Mouse (Mus musculus): ENCODE measurements at regions not wholly inside any gene's neighbourhood (a gene's known extent, or its start where the extent isn't known, plus 50 kb on each side); places are given as distances from the start of the nearest gene placed in this dataset.
A peak's percentile ranks its signal among the peaks of the same experiment; 100 is the strongest.

- no peak for DNase-seq (ENCODE audit: low spot score)
These were observed 547.9 kb upstream of the Lrrc6 start for GRCm38 (mm10) chr15:67048621-67049020.

DNA sequence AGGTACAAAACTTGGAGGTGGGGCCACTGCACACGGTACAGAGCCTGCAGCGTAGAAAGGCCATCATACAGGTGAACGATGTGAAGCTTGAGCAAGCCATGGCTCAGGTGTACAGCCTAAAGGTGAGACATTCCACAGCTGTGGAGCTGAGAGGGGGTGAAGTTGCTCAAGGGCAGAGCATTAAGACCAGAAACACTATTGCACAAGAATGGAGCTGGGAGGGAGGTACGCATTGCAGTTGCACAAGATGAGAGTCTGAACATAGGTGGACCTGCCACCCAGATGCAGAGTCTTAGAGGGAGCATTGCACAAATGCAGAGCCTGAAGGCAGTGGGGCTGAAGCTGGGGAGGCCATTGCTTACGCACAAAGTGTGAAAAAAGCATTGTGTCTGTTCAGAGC, 547.4 kb upstream of the Lrrc6 start:
- no peak for DNase-seq (ENCODE audit: low spot score)

DNA sequence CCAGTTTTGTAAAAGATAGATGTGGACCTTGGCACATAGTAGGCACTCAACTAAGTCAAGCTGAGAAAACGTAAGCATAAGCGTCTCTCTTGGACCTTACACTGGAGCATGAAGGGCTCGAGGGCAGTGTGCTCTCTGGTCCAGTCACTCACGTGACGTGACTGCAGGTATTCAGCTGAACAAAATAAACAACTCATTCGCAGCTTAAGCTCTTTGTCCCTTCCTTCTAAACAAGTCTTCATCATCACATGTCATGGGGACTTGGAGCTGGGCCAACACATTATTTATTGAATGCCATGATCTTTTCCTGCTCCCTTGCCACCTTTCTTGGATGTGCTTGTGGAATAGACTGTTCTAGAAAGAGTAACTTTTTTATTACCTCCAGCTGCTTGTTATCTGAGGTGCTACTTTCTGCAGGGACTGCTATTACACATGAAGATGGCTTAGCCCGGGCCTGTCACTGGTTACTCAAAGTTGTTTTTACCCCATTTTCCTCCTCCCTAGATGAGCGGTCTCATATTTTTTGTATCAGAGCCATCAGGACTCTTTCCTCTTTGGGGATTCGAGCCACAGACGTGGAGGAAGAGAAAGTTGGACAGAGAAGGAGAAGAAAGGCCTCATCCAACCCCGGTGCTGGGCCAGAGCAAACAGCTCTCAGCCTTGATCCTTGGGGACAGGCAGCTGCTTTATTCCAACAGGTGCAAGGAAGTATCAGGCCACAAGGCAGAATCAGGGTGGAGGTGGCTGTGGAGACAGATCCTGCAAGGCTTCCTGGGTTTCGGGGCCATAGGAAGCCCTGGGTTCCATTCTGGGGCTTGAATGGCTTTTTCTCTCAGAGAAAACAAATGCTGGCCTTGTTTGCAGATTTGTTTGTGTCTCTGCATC, 545.5 kb upstream of the Lrrc6 start:
- no peak for DNase-seq (ENCODE audit: low spot score)

GRCm38 (mm10) chr15:67045329-67045728, 544.6 kb upstream of the Lrrc6 start:
- DNase-seq (ENCODE audit: low spot score) = no peak

DNA sequence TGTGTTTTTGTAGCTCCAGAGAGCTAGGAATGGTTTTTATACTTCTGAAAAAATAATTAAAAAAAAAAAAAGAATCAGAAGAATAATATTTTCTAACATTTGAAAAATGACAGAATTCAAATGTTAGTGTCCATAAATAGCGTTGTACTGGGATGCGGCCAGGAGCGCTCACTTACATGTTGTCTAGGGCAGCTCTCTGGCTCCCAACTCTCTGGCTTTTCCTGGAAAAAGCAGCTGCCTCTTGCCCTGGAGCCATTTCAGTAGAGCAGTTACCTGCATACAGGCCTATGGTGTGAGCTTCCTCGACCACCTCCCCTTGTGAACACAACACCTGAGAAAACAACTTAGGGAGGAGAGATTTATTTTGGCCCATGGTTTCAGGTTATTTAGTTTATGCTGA, 544.1 kb upstream of the Lrrc6 start:
- no peak for DNase-seq (ENCODE audit: low spot score)

GRCm38 (mm10) chr15:67042131-67042530, 541.4 kb upstream of the Lrrc6 start:
- no peak for DNase-seq (ENCODE audit: low spot score)

- DNase-seq (ENCODE audit: low spot score) = no peak
These were observed 539.5 kb upstream of the Lrrc6 start for GRCm38 (mm10) chr15:67040229-67040628.

GRCm38 (mm10) chr15:67039421-67039907, 538.8 kb upstream of the Lrrc6 start:
- peak; percentile 80 for DNase-seq (ENCODE audit: low spot score)

DNA sequence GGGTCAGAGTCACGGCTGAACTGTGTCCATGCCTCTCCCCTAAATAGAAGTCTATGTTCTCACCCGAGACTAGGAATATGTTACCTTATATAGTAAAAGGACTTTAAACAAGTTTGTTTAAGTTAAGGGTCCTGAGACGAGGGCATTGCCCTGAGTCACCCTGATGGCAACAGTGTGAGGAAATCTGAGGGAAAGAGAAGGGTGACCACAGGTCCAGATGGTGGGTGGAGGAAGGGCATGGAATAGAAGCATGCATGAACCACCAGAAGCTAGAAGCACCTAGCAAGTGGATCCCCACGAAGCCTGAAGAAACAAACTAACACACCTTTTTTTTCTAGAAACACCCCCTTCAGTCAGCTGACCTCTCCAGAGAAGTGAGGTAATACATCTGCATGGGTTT, 536.9 kb upstream of the Lrrc6 start:
- DNase-seq (ENCODE audit: low spot score) = no peak

DNA sequence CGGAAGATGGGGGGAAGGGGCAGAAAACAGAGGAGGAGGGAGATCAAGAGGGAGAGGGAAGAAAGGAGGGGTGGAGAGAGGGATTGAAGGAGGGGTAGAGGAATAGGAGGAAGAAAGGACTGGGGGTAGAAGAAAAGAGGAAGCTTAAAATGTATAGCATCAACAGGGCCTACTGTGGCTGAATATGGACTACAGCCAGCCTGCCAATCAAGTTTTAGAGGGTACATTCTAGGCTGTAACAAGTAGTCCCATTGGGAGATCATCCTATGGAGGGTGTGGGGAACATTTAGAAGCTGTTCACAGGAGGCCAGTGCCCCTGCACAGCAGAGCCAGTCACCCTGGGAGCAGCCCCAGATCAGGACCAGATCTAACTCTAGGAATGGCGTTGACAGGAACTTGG, 535.6 kb upstream of the Lrrc6 start:
- DNase-seq (ENCODE audit: low spot score) = no peak

GRCm38 (mm10) chr15:67033936-67034335, 533.2 kb upstream of the Lrrc6 start:
- DNase-seq (ENCODE audit: low spot score) = no peak

GRCm38 (mm10) chr15:67031866-67032526, 531.3 kb upstream of the Lrrc6 start:
- DNase-seq (ENCODE audit: low spot score) = no peak

DNA sequence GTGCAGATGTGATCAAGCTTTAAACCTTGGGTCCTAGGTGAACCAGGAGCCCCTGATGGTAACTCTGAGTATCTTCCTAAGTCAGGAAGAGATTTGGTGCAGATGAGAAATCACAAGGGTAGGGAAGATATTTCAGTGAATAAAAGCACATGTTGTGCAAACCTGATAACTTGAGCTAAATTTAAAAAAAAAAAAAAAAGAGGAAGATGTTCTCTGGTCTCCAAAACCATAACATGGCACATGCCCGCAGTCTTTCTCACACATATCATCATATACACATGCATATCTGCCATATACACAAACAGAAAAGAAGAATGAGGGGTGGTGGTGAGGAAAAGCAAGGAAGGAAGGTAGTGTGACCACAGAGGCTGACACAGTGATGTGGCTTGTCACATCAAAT, 530.3 kb upstream of the Lrrc6 start:
- DNase-seq (ENCODE audit: low spot score) = no peak

GRCm38 (mm10) chr15:67028161-67028560, 527.5 kb upstream of the Lrrc6 start:
- no peak for DNase-seq (ENCODE audit: low spot score)

- DNase-seq (ENCODE audit: low spot score) = no peak
These were observed 527.0 kb upstream of the Lrrc6 start for GRCm38 (mm10) chr15:67027751-67028150.

DNA sequence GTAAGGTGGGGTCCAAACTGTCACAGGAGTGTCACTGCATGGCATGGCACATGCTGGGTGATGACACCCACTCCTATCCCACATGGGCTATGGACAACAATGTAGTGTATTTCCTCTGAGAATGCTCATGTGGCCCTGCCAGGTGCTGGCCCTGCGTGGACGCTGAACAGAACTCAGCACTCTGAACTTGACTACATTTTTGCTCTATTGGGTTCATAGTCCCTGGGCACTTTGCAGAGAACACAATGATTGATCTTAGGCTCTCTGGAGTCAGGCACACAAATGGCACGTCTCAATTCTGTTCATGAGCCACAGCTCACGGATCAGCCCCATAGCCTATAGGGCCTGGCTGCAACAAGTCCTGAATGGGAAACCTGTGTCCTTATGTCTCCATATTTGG, 525.0 kb upstream of the Lrrc6 start:
- no peak for DNase-seq (ENCODE audit: low spot score)

DNA sequence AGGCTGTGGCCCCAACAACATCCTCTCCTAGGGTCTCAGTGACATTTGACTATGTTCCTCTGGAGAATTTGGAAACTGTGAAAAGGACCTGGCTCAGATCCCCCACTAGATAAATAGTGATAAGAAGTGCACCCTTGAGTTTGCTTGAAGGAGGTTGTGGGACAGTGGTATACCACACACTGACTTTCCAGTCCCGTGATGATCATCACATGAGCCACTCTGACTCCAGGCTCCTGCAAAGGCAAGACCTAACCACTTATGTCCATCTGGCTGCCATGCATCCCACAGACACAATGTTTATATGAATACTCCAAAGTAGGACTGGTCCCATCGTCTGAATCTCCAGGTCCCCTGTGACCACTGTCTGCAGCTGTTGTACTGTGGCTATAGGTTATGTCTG, 523.7 kb upstream of the Lrrc6 start:
- no peak for DNase-seq (ENCODE audit: low spot score)

GRCm38 (mm10) chr15:67023081-67023480, 522.4 kb upstream of the Lrrc6 start:
- no peak for DNase-seq (ENCODE audit: low spot score)

DNA sequence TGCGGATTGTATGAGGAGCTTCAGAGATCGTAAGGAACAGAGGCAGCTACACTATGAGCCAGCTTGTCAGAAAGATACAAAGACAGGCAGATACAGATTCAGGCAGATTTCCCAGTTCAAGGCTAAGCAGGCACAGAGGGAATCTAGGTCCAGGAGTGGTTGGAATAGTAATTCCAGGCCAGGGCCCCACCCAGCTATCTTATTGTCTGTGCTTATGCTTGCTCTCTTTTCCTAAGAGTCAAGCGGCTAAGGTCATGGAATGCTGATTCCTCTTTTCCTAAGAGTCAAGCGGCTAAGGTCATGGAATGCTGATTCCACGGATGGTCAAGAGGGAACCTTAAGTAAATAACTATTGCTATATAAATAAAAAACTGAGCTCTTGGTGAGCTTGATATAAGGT, 520.7 kb upstream of the Lrrc6 start:
- no peak for DNase-seq (ENCODE audit: low spot score)

DNA sequence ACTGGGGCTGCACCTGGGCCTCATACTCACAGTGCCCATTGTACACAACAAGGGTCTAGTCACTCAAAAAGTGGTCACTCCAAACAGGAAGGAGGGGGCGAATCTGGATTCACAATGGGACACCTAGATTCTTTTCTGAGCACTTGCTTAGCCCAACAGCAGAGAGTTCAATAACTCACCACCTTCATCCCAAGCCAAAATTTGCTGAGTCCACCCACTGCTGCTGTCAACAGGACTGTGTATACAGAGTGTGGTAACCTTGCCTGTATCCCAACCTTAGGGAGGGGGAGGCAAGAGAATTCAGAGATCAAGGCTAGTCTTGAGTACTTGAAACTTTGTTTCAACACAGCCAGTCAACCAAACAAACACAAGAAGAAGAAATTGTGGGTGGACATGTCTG, 519.2 kb upstream of the Lrrc6 start:
- DNase-seq (ENCODE audit: low spot score) = peak; percentile 58

DNA sequence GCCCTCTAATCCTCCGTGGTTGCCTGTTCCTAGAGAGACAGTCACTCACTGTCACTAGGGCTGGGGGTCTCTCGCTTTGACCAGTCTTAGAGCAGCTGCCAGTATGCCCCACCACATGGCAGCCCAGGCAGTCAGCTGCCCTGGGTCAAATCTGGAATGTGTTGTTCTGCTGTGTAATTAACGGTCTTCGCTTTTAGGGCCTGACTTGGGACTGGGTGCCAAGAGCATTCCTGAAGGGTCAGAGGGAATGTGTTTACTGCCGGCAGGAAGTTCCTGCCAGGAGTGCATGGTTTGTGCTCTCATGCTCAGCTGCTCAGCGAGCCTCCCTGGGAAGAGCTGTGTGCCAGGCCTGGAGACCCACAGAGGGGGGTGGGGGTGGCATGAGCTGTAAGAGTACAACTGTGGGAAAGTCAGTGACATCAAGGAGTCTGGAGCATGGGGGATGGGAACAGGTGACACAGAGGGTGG, 518.5 kb upstream of the Lrrc6 start:
- DNase-seq (ENCODE audit: low spot score) = peak; percentile 58

Measured in testis, postnatal 14 days (tissue).